Mouse (Mus musculus) kidney, embryonic 16.5 days (tissue): ENCODE results near the gene Pik3c2g. TPM values are rescaled to one million over a fixed set of nuclear protein-coding genes. Genes with fewer than 3 reads are reported as not detected.

ENCODE experiments used
- ATAC-seq: fragments of 200-750 bp; cut with Nextera tagmentation; 2 replicates; pipeline ENCODE4 v1.8.0; 2017; ENCODE audit warnings: moderate TSS enrichment; ENCODE audit not compliant: low FRiP score, low TSS enrichment
- H3K27ac ChIP-seq: fragments of 300-500 bp; sonication (generic); 2 replicates; pipeline ENCODE4 v1.5.1; 2014; ENCODE audit warnings: low read length
- H3K27me3 ChIP-seq: fragments of 300-500 bp; sonication (generic); 2 replicates; pipeline ENCODE4 v1.6.1; 2014; ENCODE audit warnings: low read length, control low read depth, mixed read lengths; ENCODE audit not compliant: insufficient read depth
- H3K36me3 ChIP-seq: fragments of 300-500 bp; sonication (generic); 2 replicates; pipeline ENCODE4 v1.6.1; 2014; ENCODE audit warnings: low read length, control low read depth, mixed read lengths; ENCODE audit not compliant: insufficient read depth
- H3K4me1 ChIP-seq: fragments of 300-500 bp; sonication (generic); 2 replicates; pipeline ENCODE4 v1.6.1; 2014; ENCODE audit warnings: low read length, control low read depth, mixed read lengths; ENCODE audit not compliant: insufficient read depth
- H3K4me2 ChIP-seq: fragments of 300-500 bp; sonication (generic); replicated peaks from 2 replicates; pipeline ENCODE4 v1.6.1; 2014; ENCODE audit warnings: low read depth, low read length
- H3K4me3 ChIP-seq: fragments of 300-500 bp; sonication (generic); 2 replicates; pipeline ENCODE4 v1.5.1; 2014; ENCODE audit warnings: mild to moderate bottlenecking, low read length
- H3K9ac ChIP-seq: fragments of 300-500 bp; sonication (generic); replicated peaks from 2 replicates; pipeline ENCODE4 v1.6.1; 2014; ENCODE audit warnings: low read length
- H3K9me3 ChIP-seq: fragments of 300-500 bp; sonication (generic); 2 replicates; pipeline ENCODE4 v1.6.1; 2016; ENCODE audit warnings: low read length, control low read depth
- WGBS: fragments of 180-500 bp; shearing (Covaris S2); extraction: QIAGEN DNeasy Blood & Tissue Kit; methylation state at CpG from one replicate; pipeline ENCODE4 v1.1.7; 2014; 5-methylcytosine and 5-hydroxymethylcytosine counted together
- polyA plus RNA-seq: library from polyadenylated mRNA; unstranded; fragments of >200 nt; fragmentation: Nextera tagmentation; extraction: Ambion mirVana; gene quantifications from 2 replicates; pipeline ENCODE4 v1.2.1, GENCODE M21; 2015

The Pik3c2g gene
- polyA plus RNA-seq, result 0.29 and 0.41 TPM in 2 replicates

DNA sequence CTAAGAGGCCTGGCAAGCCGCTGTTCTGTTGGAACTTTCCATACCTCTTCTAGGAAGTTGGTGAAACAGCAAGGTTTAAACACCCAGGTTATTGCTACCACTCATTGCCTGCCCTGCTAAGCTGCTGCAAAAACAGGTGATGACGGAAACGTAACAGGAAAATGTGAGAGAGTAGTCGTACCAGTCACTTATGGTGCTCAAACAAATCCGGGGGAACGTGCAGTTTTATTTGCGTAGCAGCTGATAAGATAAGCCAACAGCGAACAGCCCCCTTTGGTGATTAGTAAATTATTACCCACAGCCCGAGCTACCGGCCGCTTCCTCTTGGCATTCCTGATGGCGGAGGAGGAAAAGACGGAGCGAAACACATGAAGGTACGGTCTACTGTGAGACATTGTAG, at the start of gene Pik3c2g:
TSS of gene Pik3c2g (plus strand) at position 330 of the 400 bp plus-strand sequence.
- no peaks in the 10 kb centered on the region for H3K36me3 ChIP-seq
- H3K9ac ChIP-seq, result no peak within 1 kb of the TSS
- H3K4me1 ChIP-seq, result peaks cover 6% of the 10 kb centered on the region; the same call in 1 of the 2 replicates
- H3K27me3 ChIP-seq, result peaks cover 4% of the 10 kb centered on the region; the same call in 1 of the 2 replicates
- peak; percentile 43; the same call in 1 of the 2 replicates for ATAC-seq
- no peaks in the 10 kb centered on the region for H3K9me3 ChIP-seq
- H3K4me2 ChIP-seq, result peak within 1 kb of the TSS; percentile 38
- WGBS, result 42% methylated on average over 15 of the region's 15 CpGs
- H3K27ac ChIP-seq, result no peak within 1 kb of the TSS
- H3K4me3 ChIP-seq, result no peak within 1 kb of the TSS

DNA sequence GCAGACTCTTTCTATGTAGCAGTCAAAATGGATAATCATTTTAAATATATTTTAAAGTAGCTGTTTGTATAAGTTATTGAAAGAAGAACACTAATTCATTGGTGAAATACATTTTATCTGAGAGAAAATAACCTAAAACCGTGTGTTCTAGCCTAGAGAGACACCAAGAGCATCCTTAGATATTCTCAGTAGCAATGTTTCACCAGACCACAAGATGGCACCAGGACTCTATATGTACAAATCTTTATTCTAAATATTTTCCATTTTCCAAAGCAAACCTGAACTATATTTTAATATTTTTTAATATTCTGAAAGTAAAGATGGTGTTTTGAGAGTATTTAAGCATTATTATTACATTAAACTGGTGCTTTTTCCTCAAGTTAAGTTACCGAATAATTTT, 48.6 kb upstream of the Pik3c2g start:
- H3K27ac ChIP-seq, result no peak overlapping the region
- no peak for ATAC-seq
- H3K36me3 ChIP-seq, result no peaks in the 10 kb centered on the region
- no peak overlapping the region for H3K4me3 ChIP-seq
- no peak overlapping the region for H3K9ac ChIP-seq
- no peaks in the 10 kb centered on the region; the same call in 1 of the 2 replicates for H3K9me3 ChIP-seq
- H3K27me3 ChIP-seq, result no peaks in the 10 kb centered on the region
- H3K4me2 ChIP-seq, result no peak overlapping the region
- H3K4me1 ChIP-seq, result no peaks in the 10 kb centered on the region
- 53% methylated on average over 2 of the region's 2 CpGs for WGBS

DNA sequence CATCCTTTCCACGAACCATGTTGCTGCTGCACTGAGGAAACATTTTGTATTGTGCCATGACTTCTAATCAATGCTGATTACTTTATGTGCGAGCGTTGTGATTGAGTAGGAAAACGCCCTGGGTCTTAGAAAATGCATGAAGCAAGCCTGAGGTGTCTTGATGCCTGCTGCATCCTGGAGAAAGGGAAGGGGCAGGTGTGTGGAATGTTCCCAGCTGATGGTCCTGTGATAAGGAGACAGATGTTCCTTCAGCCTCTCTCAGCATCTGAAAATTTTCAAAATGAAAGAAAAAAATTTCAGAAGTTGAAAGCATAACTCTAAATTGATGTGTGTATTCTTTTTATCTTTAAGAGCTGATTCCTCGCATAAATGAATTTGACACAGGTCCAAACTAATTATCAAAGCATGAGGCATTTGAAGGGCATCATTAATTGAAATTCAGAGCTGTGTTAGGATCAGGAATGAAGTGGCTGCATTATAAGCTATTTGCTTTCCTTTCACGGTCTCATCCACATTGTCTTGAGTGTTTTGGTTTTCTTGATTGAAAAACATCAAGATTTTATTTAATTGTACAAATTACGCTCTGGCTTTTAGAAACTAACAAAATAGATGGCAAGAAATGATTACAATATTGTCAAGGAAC, 31.4 kb upstream of the Pik3c2g start:
- H3K36me3 ChIP-seq, result no peaks in the 10 kb centered on the region
- H3K27me3 ChIP-seq, result no peaks in the 10 kb centered on the region
- 82% methylated on average over 7 of the region's 7 CpGs for WGBS
- H3K4me1 ChIP-seq, result no peaks in the 10 kb centered on the region
- no peak overlapping the region for H3K4me2 ChIP-seq
- no peak overlapping the region for H3K9ac ChIP-seq
- no peak for ATAC-seq
- no peak overlapping the region for H3K4me3 ChIP-seq
- no peaks in the 10 kb centered on the region for H3K9me3 ChIP-seq
- no peak overlapping the region for H3K27ac ChIP-seq

DNA sequence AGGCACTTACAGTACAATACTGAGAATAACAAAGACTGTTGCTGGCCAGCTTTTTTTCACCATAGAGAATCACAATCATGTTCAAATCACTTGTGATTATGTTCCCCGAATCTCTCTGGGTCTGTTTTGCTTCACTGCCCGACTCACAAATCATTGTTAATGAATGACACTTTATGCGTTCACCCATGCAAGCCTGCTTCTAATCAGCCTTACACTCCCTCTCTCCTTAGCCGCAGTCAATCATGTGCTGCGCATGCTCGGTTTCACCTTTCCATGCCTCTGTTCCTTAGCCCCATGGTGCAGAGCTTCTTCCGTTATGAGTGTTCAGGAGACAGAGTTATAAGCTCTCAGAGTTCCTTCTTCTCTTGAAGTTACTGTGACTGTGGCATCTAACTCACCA, 17.8 kb upstream of the Pik3c2g start:
- H3K4me2 ChIP-seq, result no peak overlapping the region
- H3K27me3 ChIP-seq, result no peaks in the 10 kb centered on the region
- no peaks in the 10 kb centered on the region for H3K36me3 ChIP-seq
- H3K27ac ChIP-seq, result no peak overlapping the region
- H3K9me3 ChIP-seq, result no peaks in the 10 kb centered on the region
- H3K4me3 ChIP-seq, result no peak overlapping the region
- peak; percentile 89 for ATAC-seq
- WGBS, result 19% methylated on average over 7 of the region's 7 CpGs
- H3K4me1 ChIP-seq, result peaks cover 9% of the 10 kb centered on the region
- no peak overlapping the region for H3K9ac ChIP-seq

DNA sequence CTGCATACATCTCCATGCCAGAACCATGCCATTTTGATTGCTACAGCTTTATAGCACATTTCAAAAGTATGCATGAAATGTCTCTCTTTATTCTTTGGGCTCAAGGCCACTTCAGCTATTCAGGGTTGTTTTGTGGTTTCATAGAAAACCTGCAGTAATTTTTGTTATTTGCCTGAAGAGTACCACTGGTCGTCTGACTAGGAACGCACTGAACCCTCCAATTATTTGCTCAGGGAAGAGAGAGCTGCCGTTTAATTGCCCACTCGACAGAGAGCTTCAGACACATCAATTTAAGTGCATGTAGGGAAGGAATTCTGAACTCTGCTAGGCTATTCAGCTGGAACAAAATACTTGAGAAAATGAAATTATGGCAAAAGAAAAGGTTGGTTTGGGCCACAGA, 11.2 kb upstream of the Pik3c2g start:
- no peak overlapping the region for H3K9ac ChIP-seq
- no peaks in the 10 kb centered on the region for H3K36me3 ChIP-seq
- no peaks in the 10 kb centered on the region for H3K4me1 ChIP-seq
- no peak overlapping the region for H3K4me3 ChIP-seq
- no peaks in the 10 kb centered on the region for H3K9me3 ChIP-seq
- H3K4me2 ChIP-seq, result no peak overlapping the region
- H3K27me3 ChIP-seq, result no peaks in the 10 kb centered on the region
- 42% methylated on average over 4 of the region's 4 CpGs for WGBS
- H3K27ac ChIP-seq, result no peak overlapping the region
- no peak for ATAC-seq

DNA sequence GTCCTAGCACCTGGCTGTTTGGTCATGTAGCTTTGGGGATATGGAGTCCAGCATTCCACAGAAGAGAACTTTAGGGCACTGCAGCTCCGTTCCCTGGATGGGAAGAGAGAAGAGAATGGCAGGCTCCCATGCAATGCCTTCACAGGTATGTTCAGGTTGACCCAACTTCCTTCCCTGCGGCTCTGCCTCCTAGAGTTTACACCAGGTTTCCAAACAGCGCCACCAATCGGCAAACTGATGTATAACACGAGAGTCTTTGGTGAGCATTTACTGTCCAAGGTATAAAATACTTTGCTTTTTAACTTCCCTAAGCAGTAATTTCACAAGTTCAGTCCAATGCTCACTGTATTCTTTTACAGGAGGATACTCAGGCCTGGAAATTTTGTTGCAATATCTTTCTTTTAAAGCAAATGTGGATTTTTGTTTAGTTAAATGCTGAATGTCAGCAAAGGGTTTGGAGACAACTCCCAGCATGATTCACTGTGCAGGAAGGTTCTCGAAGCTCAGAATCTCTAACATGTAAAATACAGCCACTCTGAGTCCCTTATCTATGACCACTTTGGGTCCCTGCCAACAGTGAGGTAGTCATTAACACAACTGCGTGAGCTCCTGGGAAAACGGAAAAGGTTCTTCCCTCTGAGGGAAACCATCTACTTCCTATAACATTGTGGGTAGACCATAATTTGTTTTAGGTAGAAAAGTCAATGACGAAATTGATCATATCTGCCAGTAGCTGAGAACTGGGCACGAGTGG, 10.6 kb upstream of the Pik3c2g start:
- no peak for ATAC-seq
- no peak overlapping the region for H3K27ac ChIP-seq
- no peaks in the 10 kb centered on the region for H3K4me1 ChIP-seq
- H3K27me3 ChIP-seq, result no peaks in the 10 kb centered on the region
- no peaks in the 10 kb centered on the region for H3K9me3 ChIP-seq
- H3K36me3 ChIP-seq, result no peaks in the 10 kb centered on the region
- H3K4me2 ChIP-seq, result no peak overlapping the region
- WGBS, result 59% methylated on average over 10 of the region's 10 CpGs
- H3K4me3 ChIP-seq, result no peak overlapping the region
- H3K9ac ChIP-seq, result no peak overlapping the region

DNA sequence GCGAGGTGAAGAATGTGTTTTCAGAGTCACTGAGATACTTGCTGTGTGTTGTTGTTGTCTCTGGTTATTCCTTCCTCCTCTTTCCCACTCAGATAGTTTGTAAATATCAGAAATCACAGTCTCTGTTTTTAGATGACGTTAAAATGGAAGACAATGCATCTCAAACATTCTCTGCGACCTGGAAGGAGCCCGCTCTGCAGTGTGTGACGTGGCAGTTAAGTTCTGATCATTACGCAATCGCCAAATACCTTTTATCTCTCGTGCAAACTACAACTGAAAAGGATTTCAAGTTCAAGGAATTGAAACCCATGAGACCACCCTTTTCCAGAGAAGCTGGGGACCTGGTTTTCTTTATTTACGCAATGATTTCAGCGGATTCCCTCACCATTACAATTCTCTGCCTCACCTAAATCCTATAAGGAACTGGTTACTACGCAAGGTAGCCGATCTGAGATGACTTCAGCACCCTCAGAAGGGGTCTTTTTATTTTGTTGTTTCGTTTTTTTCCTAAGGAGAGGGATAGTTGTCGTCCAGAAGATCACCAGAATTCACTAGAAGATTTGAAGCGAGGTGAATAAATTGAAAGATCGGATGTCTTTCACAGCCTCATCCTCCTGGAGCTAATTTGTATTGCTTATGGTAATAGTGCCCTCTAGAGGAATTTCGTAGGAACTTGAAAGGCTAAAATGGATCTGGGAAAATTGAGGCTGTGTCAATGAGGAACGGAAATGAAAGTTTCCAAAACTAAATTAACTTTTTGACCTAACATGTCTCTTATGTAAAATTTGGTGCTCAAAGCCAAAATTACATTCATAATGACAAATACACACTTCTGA, 9.8 kb upstream of the Pik3c2g start:
- no peak overlapping the region for H3K4me3 ChIP-seq
- H3K36me3 ChIP-seq, result no peaks in the 10 kb centered on the region
- no peak overlapping the region for H3K4me2 ChIP-seq
- no peaks in the 10 kb centered on the region for H3K27me3 ChIP-seq
- WGBS, result 56% methylated on average over 18 of the region's 18 CpGs
- ATAC-seq, result no peak
- H3K4me1 ChIP-seq, result no peaks in the 10 kb centered on the region
- H3K27ac ChIP-seq, result no peak overlapping the region
- H3K9ac ChIP-seq, result no peak overlapping the region
- H3K9me3 ChIP-seq, result no peaks in the 10 kb centered on the region

DNA sequence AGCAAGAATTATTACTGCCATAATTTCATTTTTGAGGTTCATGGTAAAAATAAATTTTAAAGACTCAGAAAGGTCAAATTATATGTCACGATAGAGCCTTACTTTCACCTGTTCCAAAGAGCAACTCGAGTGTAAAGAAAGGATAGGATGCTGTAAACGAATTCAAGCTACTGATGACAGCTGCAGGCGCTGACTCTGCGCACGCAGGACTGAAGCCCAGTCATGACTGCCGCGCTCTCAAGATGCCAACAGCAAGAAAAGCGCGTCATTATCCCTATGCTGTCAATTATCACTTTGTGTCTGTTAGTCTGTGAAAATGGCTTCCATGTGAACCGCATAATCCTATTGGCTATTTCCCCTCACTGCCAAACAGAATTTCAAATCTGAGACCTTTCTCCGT, 457 bp downstream of the Pik3c2g start:
- H3K9me3 ChIP-seq, result no peaks in the 10 kb centered on the region
- no peak overlapping the region for H3K27ac ChIP-seq
- ATAC-seq, result no peak
- H3K9ac ChIP-seq, result no peak overlapping the region
- peaks cover 4% of the 10 kb centered on the region; the same call in 1 of the 2 replicates for H3K27me3 ChIP-seq
- H3K4me1 ChIP-seq, result peaks cover 6% of the 10 kb centered on the region; the same call in 1 of the 2 replicates
- no peak overlapping the region for H3K4me3 ChIP-seq
- 87% methylated on average over 12 of the region's 12 CpGs for WGBS
- H3K4me2 ChIP-seq, result peak overlapping the region; percentile 38; the same call in 1 of the 2 replicates
- no peaks in the 10 kb centered on the region for H3K36me3 ChIP-seq

DNA sequence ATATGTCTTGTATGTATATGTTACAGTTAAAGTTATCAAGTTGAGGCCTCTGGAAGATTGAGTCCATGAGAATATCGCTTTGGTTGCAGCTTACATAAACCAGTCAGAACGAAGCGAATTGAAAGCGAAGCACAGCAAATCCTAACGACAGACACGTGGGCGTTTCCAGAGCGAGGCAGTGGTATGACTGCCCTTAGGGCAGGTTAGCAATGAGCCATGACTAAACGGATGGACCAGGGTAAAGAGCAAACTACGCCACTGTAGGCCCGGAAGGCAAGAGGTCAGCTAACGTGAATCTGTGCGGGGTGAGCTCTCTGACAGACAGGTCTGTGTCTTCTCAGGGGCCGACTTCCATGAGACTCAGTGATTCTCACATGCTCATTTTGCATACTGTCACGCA, 1.4 kb downstream of the Pik3c2g start:
- peak overlapping the region; percentile 4 for H3K4me2 ChIP-seq

More for the DNA sequence above, 1.4 kb downstream of the Pik3c2g start:
- Histone ChIP-seq H3K27me3 (peaks cover 4% of the 10 kb centered on the region; the same call in 1 of the 2 replicates), H3K27ac (no peak overlapping the region), H3K9ac (no peak overlapping the region), H3K9me3 (no peaks in the 10 kb centered on the region), H3K4me3 (no peak overlapping the region), H3K36me3 (no peaks in the 10 kb centered on the region), H3K4me1 (peaks cover 6% of the 10 kb centered on the region; the same call in 1 of the 2 replicates)
- ATAC-seq, result peak; percentile 90
- WGBS, result 21% methylated on average over 15 of the region's 15 CpGs
